In the genomic region with DNA sequence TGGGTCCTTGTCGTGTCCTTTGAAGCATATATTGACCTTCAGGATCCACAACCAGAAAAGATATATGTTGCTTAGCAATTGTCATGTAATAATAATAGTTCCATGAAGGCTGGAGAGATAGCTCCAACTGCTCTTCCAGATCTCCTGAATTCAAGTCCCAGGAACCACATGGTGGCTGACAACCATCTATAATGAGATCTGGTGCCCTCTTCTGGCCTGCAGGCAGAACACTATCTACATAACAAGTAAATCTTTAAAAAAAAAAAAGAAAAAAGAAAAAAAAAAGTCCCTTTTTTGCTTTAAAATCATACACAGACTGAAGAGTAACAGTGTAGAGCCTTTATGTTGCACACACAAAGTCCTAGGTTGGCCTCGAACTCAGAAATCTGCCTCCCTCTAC, we compare ENCODE assay signal across 19 mouse cellular contexts. TPM values are rescaled to one million over a fixed set of nuclear protein-coding genes. Genes with fewer than 3 reads are reported as not detected.
DNase-seq lines count a peak whose midpoint lies in the region; ATAC-seq and TF ChIP-seq lines count a peak whose summit lies in the region.
"Had no signal": no experiment of that assay in that cellular context is flagged by ENCODE, and none has a peak within 500 bp of the region (broad histone marks: within the 10 kb centered on the region; RNA-seq: fewer than 3 reads in every experiment).

No protein-coding gene starts in this region.

- H3K4me1 ChIP-seq in heart, postnatal 0 days (ENCODE audit: control insufficient read depth, insufficient read depth) = no peaks in the 10 kb centered on the region
- H3K4me1 ChIP-seq in liver, postnatal 0 days (ENCODE audit: insufficient read depth) = peaks cover 2% of the 10 kb centered on the region; the same call in 1 of the 2 replicates
- no peaks in the 10 kb centered on the region for H3K4me1 ChIP-seq in liver, embryonic 12.5 days
- H3K4me1 ChIP-seq in ES-E14 (ENCODE audit: control insufficient read depth in 2 of 2, insufficient read depth in 2 of 2, low read length in 2 of 2, poor library complexity in 1 of 2) = no peaks in the 10 kb centered on the region
- H3K4me1 ChIP-seq in midbrain, embryonic 16.5 days (ENCODE audit: control insufficient read depth, insufficient read depth, low read length) = no peaks in the 10 kb centered on the region
- H3K4me1 ChIP-seq: forebrain, embryonic 15.5 days; heart, embryonic 13.5 days; limb, embryonic 13.5 days; midbrain, embryonic 15.5 days; neural tube, embryonic 12.5 days had no signal

- WGBS in heart, postnatal 0 days = 97% methylated on average over 2 of the region's 2 CpGs
- 86% methylated on average over 2 of the region's 2 CpGs for WGBS in liver, postnatal 0 days (ENCODE audit: insufficient replicate concordance)
- 91% methylated on average over 2 of the region's 2 CpGs for WGBS in liver, embryonic 12.5 days (ENCODE audit: insufficient replicate concordance)
- WGBS in midbrain, embryonic 16.5 days = 96% methylated on average over 2 of the region's 2 CpGs

- peaks cover 22% of the 10 kb centered on the region for H3K36me3 ChIP-seq in heart, postnatal 0 days (replicated peaks; ENCODE audit: control insufficient read depth, insufficient read depth, low read length)
- H3K36me3 ChIP-seq in liver, postnatal 0 days (replicated peaks; ENCODE audit: insufficient read depth, low read length) = peaks cover 8% of the 10 kb centered on the region
- peaks cover 6% of the 10 kb centered on the region for H3K36me3 ChIP-seq in liver, embryonic 12.5 days
- H3K36me3 ChIP-seq in ES-E14 (ENCODE audit: control insufficient read depth, insufficient read depth, low read length, poor library complexity, severe bottlenecking) = no peaks in the 10 kb centered on the region
- H3K36me3 ChIP-seq in midbrain, embryonic 16.5 days (ENCODE audit: control insufficient read depth, insufficient read depth, low read length) = no peaks in the 10 kb centered on the region
- H3K36me3 ChIP-seq: forebrain, embryonic 15.5 days; midbrain, embryonic 15.5 days; neural tube, embryonic 12.5 days had no signal

- 0 out of 2 replicates have a peak, but pooled peaks have one; percentile 10 for TF ChIP-seq CTCF in heart, postnatal 0 days (IDR thresholded peaks at IDR 0.05; ENCODE audit: low read depth)
- TF ChIP-seq CTCF in liver, postnatal 0 days (IDR thresholded peaks at IDR 0.05; ENCODE audit: low read depth) = peak; percentile 51

- H3K27ac ChIP-seq in heart, postnatal 0 days (ENCODE audit: low read depth) = no peak overlapping the region
- H3K27ac ChIP-seq in liver, postnatal 0 days (ENCODE audit: low read depth) = 0 out of 2 replicates have a peak overlapping the region, but pooled peaks have one; percentile 30
- no peak overlapping the region for H3K27ac ChIP-seq in liver, embryonic 12.5 days
- no peak overlapping the region for H3K27ac ChIP-seq in ES-E14 (ENCODE audit: insufficient read depth, low read depth, low read length, poor library complexity, severe bottlenecking)
- no peak overlapping the region for H3K27ac ChIP-seq in midbrain, embryonic 16.5 days (ENCODE audit: low read length)
- H3K27ac ChIP-seq: forebrain, embryonic 15.5 days; heart, embryonic 13.5 days; kidney, embryonic 15.5 days; limb, embryonic 13.5 days; midbrain, embryonic 15.5 days; neural tube, embryonic 12.5 days had no signal

- no peak overlapping the region for H3K4me3 ChIP-seq in heart, postnatal 0 days (ENCODE audit: low read depth, low read length)
- no peak overlapping the region for H3K4me3 ChIP-seq in liver, postnatal 0 days (ENCODE audit: low read depth, low read length)
- no peak overlapping the region for H3K4me3 ChIP-seq in liver, embryonic 12.5 days
- no peak overlapping the region for H3K4me3 ChIP-seq in ES-E14 (ENCODE audit: insufficient read depth in 1 of 2, low read depth in 1 of 2, low read length in 2 of 2, poor library complexity in 1 of 2, severe bottlenecking in 1 of 2)
- no peak overlapping the region for H3K4me3 ChIP-seq in midbrain, embryonic 16.5 days (ENCODE audit: low read depth, low read length)
- H3K4me3 ChIP-seq: erythroblast, embryonic 14.5 days; forebrain, embryonic 15.5 days; heart, embryonic 13.5 days; kidney, embryonic 15.5 days; limb, embryonic 13.5 days; midbrain, embryonic 15.5 days; neural tube, embryonic 12.5 days had no signal

- no peak for TF ChIP-seq EP300 in heart, postnatal 0 days (IDR thresholded peaks at IDR 0.05; ENCODE audit: low read depth)
- no peak for TF ChIP-seq EP300 in liver, postnatal 0 days (IDR thresholded peaks at IDR 0.05; ENCODE audit: low read depth)

- in situ Hi-C loops in ES-E14 (cut with MboI; ENCODE audit: low sequenced_read_pairs in 2 of 2, unreplicated experiment in 2 of 2) = no loop called here

- DNase-seq in heart, postnatal 0 days (ENCODE audit: low spot score) = no peak
- no peak for DNase-seq in heart, postnatal 36 days
- DNase-seq in liver, postnatal 0 days = no peak
- DNase-seq in ES-E14 (ENCODE audit: low read depth, low spot score) = no peak
- DNase-seq in naive thymus-derived CD4-positive, alpha-beta T cell, adult 2 months (ENCODE audit: low read depth) = peak; percentile 15
- DNase-seq in urinary bladder, adult 2 months (ENCODE audit: low spot score) = no peak
- DNase-seq: cerebellum, adult 2 months; right cerebral cortex, postnatal 14 days had no signal

- H3K9me3 ChIP-seq in heart, postnatal 0 days (replicated peaks; ENCODE audit: control insufficient read depth, low read length) = no peaks in the 10 kb centered on the region
- no peaks in the 10 kb centered on the region for H3K9me3 ChIP-seq in liver, postnatal 0 days (ENCODE audit: low read length)
- H3K9me3 ChIP-seq in liver, embryonic 12.5 days (replicated peaks) = no peaks in the 10 kb centered on the region
- no peaks in the 10 kb centered on the region for H3K9me3 ChIP-seq in ES-E14 (ENCODE audit: control insufficient read depth, insufficient read depth, low read depth, low read length)
- no peaks in the 10 kb centered on the region for H3K9me3 ChIP-seq in midbrain, embryonic 16.5 days (replicated peaks; ENCODE audit: control insufficient read depth, low read length, poor library complexity, severe bottlenecking)
- H3K9me3 ChIP-seq: forebrain, embryonic 15.5 days; heart, embryonic 13.5 days; kidney, embryonic 15.5 days; limb, embryonic 13.5 days; midbrain, embryonic 15.5 days; neural tube, embryonic 12.5 days had no signal

- H3K9ac ChIP-seq in heart, postnatal 0 days (replicated peaks; ENCODE audit: low read depth, low read length) = no peak overlapping the region
- no peak overlapping the region for H3K9ac ChIP-seq in liver, postnatal 0 days (replicated peaks)
- H3K9ac ChIP-seq in liver, embryonic 12.5 days = no peak overlapping the region
- no peak overlapping the region for H3K9ac ChIP-seq in ES-E14 (ENCODE audit: insufficient read depth, low read depth, low read length, poor library complexity, severe bottlenecking)
- H3K9ac ChIP-seq in midbrain, embryonic 16.5 days (ENCODE audit: low read depth, low read length) = no peak overlapping the region
- H3K9ac ChIP-seq: forebrain, embryonic 15.5 days; heart, embryonic 13.5 days; kidney, embryonic 15.5 days; limb, embryonic 13.5 days; midbrain, embryonic 15.5 days; neural tube, embryonic 12.5 days had no signal

- no peak for ATAC-seq in heart, postnatal 0 days (ENCODE audit: insufficient read depth, low read depth)
- ATAC-seq in liver, postnatal 0 days = peak; percentile 21; the same call in 1 of the 2 replicates
- no peak for ATAC-seq in liver, embryonic 12.5 days
- no peak for ATAC-seq in midbrain, embryonic 16.5 days
- ATAC-seq: forebrain, embryonic 15.5 days; inflammation-experienced regulatory T-cells, adult 6 months; midbrain, embryonic 15.5 days had no signal

- H3K27me3 ChIP-seq in heart, postnatal 0 days (ENCODE audit: control insufficient read depth, insufficient read depth, low read length) = no peaks in the 10 kb centered on the region
- H3K27me3 ChIP-seq in liver, postnatal 0 days (ENCODE audit: insufficient read depth, low read length) = no peaks in the 10 kb centered on the region
- H3K27me3 ChIP-seq in liver, embryonic 12.5 days (replicated peaks) = no peaks in the 10 kb centered on the region
- H3K27me3 ChIP-seq in midbrain, embryonic 16.5 days (ENCODE audit: control insufficient read depth, insufficient read depth, low read depth, low read length) = no peaks in the 10 kb centered on the region
- H3K27me3 ChIP-seq: forebrain, embryonic 15.5 days; heart, embryonic 13.5 days; kidney, embryonic 15.5 days; limb, embryonic 13.5 days; midbrain, embryonic 15.5 days; neural tube, embryonic 12.5 days had no signal

- intact Hi-C loops in heart, postnatal 36 days (cut with DNase I) = loop anchor here (5.0 kb wide), 2 partner anchors 112 to 157 kb away; a partner anchor contains a TSS

- no peak overlapping the region for H3K4me2 ChIP-seq in heart, postnatal 0 days (ENCODE audit: low read depth, low read length)
- H3K4me2 ChIP-seq in liver, postnatal 0 days (ENCODE audit: low read depth, low read length) = no peak overlapping the region
- H3K4me2 ChIP-seq in liver, embryonic 12.5 days = no peak overlapping the region
- H3K4me2 ChIP-seq in midbrain, embryonic 16.5 days (ENCODE audit: low read length) = no peak overlapping the region
- H3K4me2 ChIP-seq: forebrain, embryonic 15.5 days; heart, embryonic 13.5 days; kidney, embryonic 15.5 days; limb, embryonic 13.5 days; midbrain, embryonic 15.5 days; neural tube, embryonic 12.5 days had no signal

RNA-seq across cellular contexts. Expression of a gene that starts 9.0 kb away (rescaled TPM):
- total RNA-seq in heart, postnatal 0 days (2014; rRNA removed; ENCODE audit: low replicate concordance) = 77.3 and 89.3 TPM in 2 replicates
- polyA plus RNA-seq in heart, postnatal 0 days (2015; fragmentation: Nextera tagmentation; extraction: Ambion mirVana) = 48.8 and 53.8 TPM in 2 replicates
- 10 to 100 TPM; 62.5 to 63.0 TPM for total RNA-seq in heart, postnatal 36 days (2021)
- polyA plus RNA-seq in liver, postnatal 0 days (2015; fragmentation: Nextera tagmentation; extraction: Ambion mirVana) = 22.7 and 24.6 TPM in 2 replicates
- polyA plus RNA-seq in liver, embryonic 12.5 days (2016; fragmentation: Nextera tagmentation; extraction: Ambion mirVana) = 36.7 and 36.9 TPM in 2 replicates
- 29.1 and 38.8 TPM in 2 replicates for total RNA-seq in ES-E14 (2012; rRNA removed)
- polyA plus RNA-seq in midbrain, embryonic 16.5 days (2015; fragmentation: Nextera tagmentation; extraction: Ambion mirVana) = 70.1 and 77.6 TPM in 2 replicates
- polyA plus RNA-seq in urinary bladder, adult 2 months (2012; rRNA removed) = 49.8 and 53.8 TPM in 2 replicates

RNA-seq across cellular contexts. Expression of a gene that starts 16.1 kb away (rescaled TPM):
- 6.2 and 10.2 TPM in 2 replicates for total RNA-seq in heart, postnatal 0 days (2014; rRNA removed; ENCODE audit: low replicate concordance)
- 11.7 and 12.9 TPM in 2 replicates for polyA plus RNA-seq in heart, postnatal 0 days (2015; fragmentation: Nextera tagmentation; extraction: Ambion mirVana)
- 1 to 10 TPM; 5.3 to 5.8 TPM for total RNA-seq in heart, postnatal 36 days (2021)
- 6.8 and 7.7 TPM in 2 replicates for polyA plus RNA-seq in liver, postnatal 0 days (2015; fragmentation: Nextera tagmentation; extraction: Ambion mirVana)
- polyA plus RNA-seq in liver, embryonic 12.5 days (2016; fragmentation: Nextera tagmentation; extraction: Ambion mirVana) = 4.2 and 5.0 TPM in 2 replicates
- total RNA-seq in ES-E14 (2012; rRNA removed) = 3.4 and 5.2 TPM in 2 replicates
- polyA plus RNA-seq in midbrain, embryonic 16.5 days (2015; fragmentation: Nextera tagmentation; extraction: Ambion mirVana) = 3.0 and 3.6 TPM in 2 replicates
- polyA plus RNA-seq in urinary bladder, adult 2 months (2012; rRNA removed) = 9.2 and 10.8 TPM in 2 replicates

RNA-seq across cellular contexts. Expression of a gene that starts 45.9 kb away (rescaled TPM):
- total RNA-seq in heart, postnatal 0 days (2014; rRNA removed; ENCODE audit: low replicate concordance) = 17.0 and 20.0 TPM in 2 replicates
- polyA plus RNA-seq in heart, postnatal 0 days (2015; fragmentation: Nextera tagmentation; extraction: Ambion mirVana) = 2.1 and 3.0 TPM in 2 replicates
- 10 to 100 TPM; 11.6 to 16.6 TPM for total RNA-seq in heart, postnatal 36 days (2021)
- 10.8 and 12.1 TPM in 2 replicates for polyA plus RNA-seq in liver, postnatal 0 days (2015; fragmentation: Nextera tagmentation; extraction: Ambion mirVana)
- 2.7 and 2.8 TPM in 2 replicates for polyA plus RNA-seq in liver, embryonic 12.5 days (2016; fragmentation: Nextera tagmentation; extraction: Ambion mirVana)
- 2.8 and 5.1 TPM in 2 replicates for total RNA-seq in ES-E14 (2012; rRNA removed)
- 3.4 and 4.2 TPM in 2 replicates for polyA plus RNA-seq in midbrain, embryonic 16.5 days (2015; fragmentation: Nextera tagmentation; extraction: Ambion mirVana)
- 6.4 and 6.5 TPM in 2 replicates for polyA plus RNA-seq in urinary bladder, adult 2 months (2012; rRNA removed)
- total RNA-seq: hematopoietic stem cell, adult 5-6 weeks had no signal
- polyA plus RNA-seq: erythroblast, embryonic 14.5 days had no signal

RNA-seq across cellular contexts. Expression of a gene that starts 57.8 kb away (rescaled TPM):
- 32.4 and 40.3 TPM in 2 replicates for total RNA-seq in heart, postnatal 0 days (2014; rRNA removed; ENCODE audit: low replicate concordance)
- 37.6 and 39.9 TPM in 2 replicates for polyA plus RNA-seq in heart, postnatal 0 days (2015; fragmentation: Nextera tagmentation; extraction: Ambion mirVana)
- 10 to 100 TPM; 26.4 to 27.8 TPM for total RNA-seq in heart, postnatal 36 days (2021)
- polyA plus RNA-seq in liver, postnatal 0 days (2015; fragmentation: Nextera tagmentation; extraction: Ambion mirVana) = 17.1 and 18.0 TPM in 2 replicates
- polyA plus RNA-seq in liver, embryonic 12.5 days (2016; fragmentation: Nextera tagmentation; extraction: Ambion mirVana) = 18.2 and 22.4 TPM in 2 replicates
- total RNA-seq in ES-E14 (2012; rRNA removed) = 31.1 and 33.3 TPM in 2 replicates
- 22.2 and 22.4 TPM in 2 replicates for polyA plus RNA-seq in midbrain, embryonic 16.5 days (2015; fragmentation: Nextera tagmentation; extraction: Ambion mirVana)
- 11.4 and 13.6 TPM in 2 replicates for polyA plus RNA-seq in urinary bladder, adult 2 months (2012; rRNA removed)
- polyA plus RNA-seq: erythroblast, embryonic 14.5 days had no signal
